Mouse (Mus musculus): ENCODE results near the gene Lck. TPM values are rescaled to one million over a fixed set of nuclear protein-coding genes. Genes with fewer than 3 reads are reported as not detected.

The Lck gene
- polyA plus RNA-seq, 1 experiment from 2014 or later, result 13.0 TPM

Small RNA genes within 50 kb of the gene (microRNA-seq; reads per million reads assigned to microRNA genes)
- gene Mir8119, result not detected

Other genes starting within 250 kb of the Lck start
- 383 and 405 TPM in 2 replicates for gene Rbbp4, start 238.3 kb downstream of the Lck start, polyA plus RNA-seq (2015; fragmentation: Nextera tagmentation; extraction: Ambion mirVana)
- gene Zbtb8os, start 237.9 kb downstream of the Lck start, polyA plus RNA-seq (2015; fragmentation: Nextera tagmentation; extraction: Ambion mirVana), result 44.4 and 45.1 TPM in 2 replicates
- gene Zbtb8a, start 195.5 kb downstream of the Lck start, polyA plus RNA-seq (2015; fragmentation: Nextera tagmentation; extraction: Ambion mirVana), result 17.2 and 18.4 TPM in 2 replicates
- gene Zbtb8b, start 132.8 kb downstream of the Lck start, polyA plus RNA-seq (2015; fragmentation: Nextera tagmentation; extraction: Ambion mirVana), result 5.7 and 5.8 TPM in 2 replicates
- gene Bsdc1, start 112.1 kb downstream of the Lck start, polyA plus RNA-seq (2015; fragmentation: Nextera tagmentation; extraction: Ambion mirVana), result 31.8 and 33.6 TPM in 2 replicates
- gene Tssk3, start 82.6 kb downstream of the Lck start, polyA plus RNA-seq (2015; fragmentation: Nextera tagmentation; extraction: Ambion mirVana), result not detected in 2 replicates
- 0.35 TPM in 1 of 2 replicates, not detected in the other for gene Fam229a, start 82.5 kb downstream of the Lck start, polyA plus RNA-seq (2015; fragmentation: Nextera tagmentation; extraction: Ambion mirVana)
- 761 and 859 TPM in 2 replicates for gene Marcksl1, start 60.1 kb downstream of the Lck start, polyA plus RNA-seq (2015; fragmentation: Nextera tagmentation; extraction: Ambion mirVana)
- gene Hdac1, start 30.9 kb downstream of the Lck start, polyA plus RNA-seq (2015; fragmentation: Nextera tagmentation; extraction: Ambion mirVana), result 285 and 304 TPM in 2 replicates
- 35.9 and 37.8 TPM in 2 replicates for gene Fam167b, start 4.9 kb upstream of the Lck start, polyA plus RNA-seq (2015; fragmentation: Nextera tagmentation; extraction: Ambion mirVana)
- gene Eif3i, start 27.0 kb upstream of the Lck start, polyA plus RNA-seq (2015; fragmentation: Nextera tagmentation; extraction: Ambion mirVana), result 296 and 307 TPM in 2 replicates
- gene Tmem234, start 27.0 kb upstream of the Lck start, polyA plus RNA-seq (2015; fragmentation: Nextera tagmentation; extraction: Ambion mirVana), result 216 and 221 TPM in 2 replicates
- gene Dcdc2b, start 40.6 kb upstream of the Lck start, polyA plus RNA-seq (2015; fragmentation: Nextera tagmentation; extraction: Ambion mirVana), result 2.6 and 3.2 TPM in 2 replicates
- 34.8 and 38.2 TPM in 2 replicates for gene Iqcc, start 45.5 kb upstream of the Lck start, polyA plus RNA-seq (2015; fragmentation: Nextera tagmentation; extraction: Ambion mirVana)
- 64.1 and 71.7 TPM in 2 replicates for gene Ccdc28b, start 50.3 kb upstream of the Lck start, polyA plus RNA-seq (2015; fragmentation: Nextera tagmentation; extraction: Ambion mirVana)
- gene Txlna, start 67.4 kb upstream of the Lck start, polyA plus RNA-seq (2015; fragmentation: Nextera tagmentation; extraction: Ambion mirVana), result 89.5 and 94.4 TPM in 2 replicates
- gene Kpna6, start 99.1 kb upstream of the Lck start, polyA plus RNA-seq (2015; fragmentation: Nextera tagmentation; extraction: Ambion mirVana), result 19.9 and 21.3 TPM in 2 replicates
- gene Tmem39b, start 123.2 kb upstream of the Lck start, polyA plus RNA-seq (2015; fragmentation: Nextera tagmentation; extraction: Ambion mirVana), result 20.6 and 21.7 TPM in 2 replicates
- 92.1 and 105 TPM in 2 replicates for gene Khdrbs1, start 168.7 kb upstream of the Lck start, polyA plus RNA-seq (2015; fragmentation: Nextera tagmentation; extraction: Ambion mirVana)
- gene Ptp4a2, start 237.6 kb upstream of the Lck start, polyA plus RNA-seq (2015; fragmentation: Nextera tagmentation; extraction: Ambion mirVana), result 272 and 298 TPM in 2 replicates

All from kidney, embryonic 16.5 days (tissue).